Mouse (Mus musculus) heart, embryonic 10.5 days (tissue): ENCODE results near the gene Dzip3. TPM values are rescaled to one million over a fixed set of nuclear protein-coding genes. Genes with fewer than 3 reads are reported as not detected.

Experiments
- DNase-seq: peaks from one replicate; pipeline ENCODE4 v3.0.0-alpha.2; 2017; ENCODE audit warnings: low spot score
- H3K27ac ChIP-seq: fragments of 300-500 bp; sonication (generic); 2 replicates; pipeline ENCODE4 v1.5.1; 2016; ENCODE audit warnings: mild to moderate bottlenecking
- H3K27me3 ChIP-seq: fragments of 300-500 bp; sonication (generic); 2 replicates; pipeline ENCODE4 v1.6.1; 2016; ENCODE audit warnings: mild to moderate bottlenecking; ENCODE audit not compliant: poor library complexity, insufficient read depth, severe bottlenecking
- H3K36me3 ChIP-seq: fragments of 300-500 bp; sonication (generic); 2 replicates; pipeline ENCODE4 v1.6.1; 2016; ENCODE audit warnings: mild to moderate bottlenecking, moderate library complexity
- H3K4me1 ChIP-seq: fragments of 300-500 bp; sonication (generic); 2 replicates; pipeline ENCODE4 v1.6.1; 2016; ENCODE audit warnings: mild to moderate bottlenecking
- H3K4me3 ChIP-seq: fragments of 300-500 bp; sonication (generic); 2 replicates; pipeline ENCODE4 v1.5.1; 2016; ENCODE audit warnings: mild to moderate bottlenecking, moderate library complexity
- H3K9me3 ChIP-seq: fragments of 300-500 bp; sonication (generic); 2 replicates; pipeline ENCODE4 v1.6.1; 2016; ENCODE audit warnings: mild to moderate bottlenecking, moderate library complexity
- WGBS: fragments of 180-500 bp; shearing (Covaris S2); methylation state at CpG from one replicate; pipeline ENCODE4 v1.1.7; 2016; 5-methylcytosine and 5-hydroxymethylcytosine counted together
- polyA plus RNA-seq: library from polyadenylated mRNA; unstranded; fragments of >200 nt; fragmentation: Nextera tagmentation; extraction: Ambion mirVana; gene quantifications from 2 replicates; pipeline ENCODE4 v1.2.1, GENCODE M21; 2016

The Dzip3 gene
- polyA plus RNA-seq, 1 experiment from 2014 or later, result 26.3 TPM

DNA sequence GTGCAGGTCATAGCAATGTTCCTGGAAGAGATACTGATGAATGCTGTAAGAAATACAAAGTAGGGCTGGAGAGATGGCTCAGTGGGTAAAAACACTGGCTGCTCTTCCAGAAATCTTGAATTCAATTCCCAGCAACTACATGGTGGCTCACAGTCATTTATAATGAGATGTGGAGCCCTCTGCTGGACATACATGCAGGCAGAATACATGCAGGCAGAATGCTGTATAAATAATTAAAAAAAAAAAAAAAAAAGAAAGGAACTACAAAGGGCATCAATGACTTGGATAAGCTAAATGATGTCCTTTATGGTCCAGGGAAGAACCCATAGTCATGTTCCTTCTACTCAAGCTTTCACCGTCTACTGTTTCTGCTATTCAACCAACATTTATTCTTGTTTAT lies 20.4 kb downstream of the Dzip3 start:
- Histone ChIP-seq H3K4me1 (no peaks in the 10 kb centered on the region), H3K36me3 (peaks cover 38% of the 10 kb centered on the region), H3K9me3 (no peaks in the 10 kb centered on the region), H3K27ac (no peak overlapping the region), H3K27me3 (no peaks in the 10 kb centered on the region), H3K4me3 (no peak overlapping the region)
- DNase-seq, result no peak
- 90% methylated on average over 1 of the region's 1 CpGs for WGBS

DNA sequence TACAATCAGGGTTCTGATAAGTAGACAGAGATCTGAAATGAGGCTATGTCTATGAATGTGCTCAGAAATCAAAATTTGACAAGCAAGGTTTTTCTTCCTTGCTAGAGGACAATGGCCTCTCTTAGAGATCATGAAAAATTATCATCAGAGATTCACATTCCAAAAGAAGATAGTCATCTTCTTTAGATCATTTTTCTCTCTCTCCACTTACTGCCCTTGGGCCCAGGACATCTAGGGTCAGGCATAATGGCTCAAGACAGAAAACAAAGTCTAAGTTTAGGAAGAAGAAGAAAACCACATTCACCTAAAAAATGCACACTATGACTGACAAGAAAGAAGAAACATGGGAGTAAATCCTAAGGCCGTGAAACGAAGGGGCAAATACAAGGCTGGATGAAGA lies 21.0 kb downstream of the Dzip3 start:
- no peak for DNase-seq
- Histone ChIP-seq H3K36me3 (peaks cover 33% of the 10 kb centered on the region), H3K27ac (no peak overlapping the region), H3K4me1 (no peaks in the 10 kb centered on the region), H3K27me3 (no peaks in the 10 kb centered on the region), H3K4me3 (no peak overlapping the region), H3K9me3 (no peaks in the 10 kb centered on the region)
- 92% methylated on average over 2 of the region's 2 CpGs for WGBS

DNA sequence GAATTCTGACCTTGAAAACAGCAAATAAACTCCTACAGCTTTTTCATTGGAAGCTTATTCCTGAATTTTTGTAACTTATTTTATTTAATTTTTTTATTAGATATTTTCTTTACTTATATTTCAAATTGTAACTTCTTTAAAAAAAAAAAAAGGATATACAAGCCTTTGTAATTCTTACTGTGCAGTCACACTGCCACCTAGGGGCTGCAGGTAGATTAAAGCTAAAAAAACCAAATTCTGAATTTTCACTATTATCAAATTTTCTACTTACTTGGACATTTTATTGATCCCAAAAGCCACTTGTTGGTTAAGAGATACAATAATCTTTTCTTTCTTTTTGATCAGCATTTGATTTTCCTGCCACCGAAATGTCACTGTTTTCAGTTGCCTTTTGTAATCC lies 52.2 kb downstream of the Dzip3 start:
- WGBS, result 79% methylated on average over 1 of the region's 1 CpGs
- Histone ChIP-seq H3K9me3 (no peaks in the 10 kb centered on the region), H3K27ac (no peak overlapping the region), H3K4me1 (no peaks in the 10 kb centered on the region), H3K27me3 (no peaks in the 10 kb centered on the region), H3K4me3 (no peak overlapping the region), H3K36me3 (peaks cover 37% of the 10 kb centered on the region)
- no peak for DNase-seq

DNA sequence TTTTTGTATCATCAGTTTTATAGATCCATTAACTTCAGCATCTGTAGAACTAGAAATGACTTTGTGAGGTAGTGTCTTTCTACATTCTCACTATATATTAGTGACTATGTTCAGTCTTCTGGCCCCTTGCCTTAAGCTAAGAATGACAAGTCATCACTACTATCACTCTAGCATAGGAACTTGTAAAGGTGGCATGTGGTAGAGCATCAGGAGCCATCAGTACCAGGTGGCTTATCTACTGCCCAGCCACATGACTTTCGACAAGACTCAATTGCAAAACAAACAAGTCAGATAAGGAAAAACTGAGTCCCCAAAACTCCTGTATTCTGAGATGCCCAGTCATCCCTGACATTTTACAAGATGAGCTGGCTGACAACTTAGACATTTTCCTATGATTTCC lies 70.2 kb downstream of the Dzip3 start:
- no peak overlapping the region for H3K27ac ChIP-seq
- peaks cover 58% of the 10 kb centered on the region for H3K36me3 ChIP-seq
- H3K9me3 ChIP-seq, result no peaks in the 10 kb centered on the region
- H3K27me3 ChIP-seq, result no peaks in the 10 kb centered on the region
- H3K4me1 ChIP-seq, result no peaks in the 10 kb centered on the region
- WGBS, result 50% methylated on average over 1 of the region's 1 CpGs
- no peak for DNase-seq
- H3K4me3 ChIP-seq, result no peak overlapping the region

DNA sequence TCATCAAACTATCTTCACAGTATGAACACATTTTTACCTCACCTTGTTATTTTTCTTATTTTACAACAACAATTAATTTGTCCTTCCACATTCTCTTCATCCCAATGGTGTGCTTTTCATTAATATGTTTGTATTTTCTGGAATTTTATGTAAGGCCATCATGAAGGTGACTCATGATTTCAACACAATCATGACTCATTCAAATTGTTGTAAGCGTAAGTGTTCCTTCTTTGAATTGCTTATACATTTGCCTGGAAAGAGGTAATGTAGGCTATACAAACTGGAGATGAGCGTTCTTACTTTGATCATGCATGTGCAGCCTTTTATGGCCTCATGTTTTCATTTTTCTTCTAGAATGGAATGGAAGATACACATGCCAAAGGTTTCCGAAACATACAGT lies 80.8 kb downstream of the Dzip3 start:
- DNase-seq, result no peak
- Histone ChIP-seq H3K9me3 (no peaks in the 10 kb centered on the region), H3K36me3 (no peaks in the 10 kb centered on the region), H3K4me1 (no peaks in the 10 kb centered on the region), H3K27ac (no peak overlapping the region), H3K27me3 (no peaks in the 10 kb centered on the region), H3K4me3 (no peak overlapping the region)
- WGBS, result 89% methylated on average over 3 of the region's 3 CpGs

DNA sequence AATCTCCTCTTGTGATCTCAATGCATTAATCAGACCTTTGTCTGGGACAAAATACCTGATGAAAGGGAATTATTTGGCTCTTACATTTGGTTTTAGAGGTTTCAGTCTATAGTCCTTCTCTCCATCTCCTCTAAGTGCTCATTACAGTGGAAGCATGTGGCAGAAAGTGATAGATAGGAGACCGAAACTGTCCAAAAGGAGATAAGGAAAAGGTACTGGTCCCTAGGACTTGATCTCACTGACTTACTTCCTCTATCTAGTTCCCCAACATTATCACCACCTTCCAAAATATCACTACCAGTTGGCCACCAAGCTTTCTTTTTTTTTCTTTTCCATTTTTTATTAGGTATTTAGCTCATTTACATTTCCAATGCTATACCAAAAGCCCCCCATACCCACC lies 82.8 kb downstream of the Dzip3 start:
- no peak overlapping the region for H3K27ac ChIP-seq
- H3K27me3 ChIP-seq, result no peaks in the 10 kb centered on the region
- no peaks in the 10 kb centered on the region for H3K9me3 ChIP-seq
- H3K4me3 ChIP-seq, result no peak overlapping the region
- whole genome bisulfite sequencing, result 83% methylated on average over 1 of the region's 1 CpGs
- no peaks in the 10 kb centered on the region for H3K4me1 ChIP-seq
- no peak for DNase-seq
- no peaks in the 10 kb centered on the region for H3K36me3 ChIP-seq

DNA sequence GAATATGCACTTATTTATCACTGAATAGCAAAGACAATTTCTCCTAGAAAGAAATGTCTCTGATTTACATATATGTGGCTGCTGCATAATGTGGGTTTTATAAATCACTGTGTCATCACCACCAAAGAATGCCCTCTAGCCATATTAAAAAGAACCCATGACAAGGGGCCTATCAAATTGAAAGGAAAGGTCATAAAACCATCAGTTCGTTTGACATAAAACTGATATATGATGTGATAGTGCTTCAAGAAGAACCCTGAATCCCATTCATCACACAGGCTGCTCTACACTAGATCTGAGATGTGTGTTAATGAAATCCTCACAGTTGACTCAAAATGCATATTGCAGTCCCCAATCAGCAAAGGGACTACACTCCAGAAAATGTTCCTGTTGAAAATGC lies 94.1 kb downstream of the Dzip3 start:
- no peak for DNase-seq
- H3K4me3 ChIP-seq, result no peak overlapping the region
- 76% methylated on average over 1 of the region's 1 CpGs for WGBS
- no peaks in the 10 kb centered on the region for H3K27me3 ChIP-seq
- no peaks in the 10 kb centered on the region for H3K36me3 ChIP-seq
- H3K4me1 ChIP-seq, result no peaks in the 10 kb centered on the region
- H3K27ac ChIP-seq, result no peak overlapping the region
- 0 out of 2 replicates have a peak, but pooled peaks cover 2% of the 10 kb centered on the region for H3K9me3 ChIP-seq

DNA sequence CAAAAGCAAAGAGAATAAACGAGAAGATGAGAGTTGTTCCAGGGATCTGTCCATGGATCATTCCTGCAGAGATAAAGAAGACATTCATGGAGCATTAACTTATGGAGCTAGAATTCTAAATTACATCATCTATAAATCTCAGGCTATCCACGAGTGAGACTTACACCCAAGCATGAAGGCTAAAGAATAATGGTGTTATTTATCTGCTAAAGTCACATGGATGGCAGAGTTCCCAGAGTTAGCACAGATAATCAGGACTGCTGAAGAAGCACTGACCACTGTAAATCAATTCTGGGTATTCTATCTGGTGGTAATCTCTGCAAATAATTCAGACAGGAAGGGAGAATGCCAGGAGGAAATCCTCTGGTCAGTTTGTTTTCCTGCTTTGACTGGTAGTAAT lies 103.2 kb downstream of the Dzip3 start:
- Histone ChIP-seq H3K9me3 (no peaks in the 10 kb centered on the region), H3K27ac (no peak overlapping the region), H3K36me3 (no peaks in the 10 kb centered on the region), H3K4me1 (no peaks in the 10 kb centered on the region), H3K27me3 (no peaks in the 10 kb centered on the region), H3K4me3 (no peak overlapping the region)
- WGBS, result 55% methylated on average over 2 of the region's 2 CpGs
- no peak for DNase-seq

Other genes starting within 250 kb of the Dzip3 start
- gene Trat1, start 222.1 kb downstream of the Dzip3 start, polyA plus RNA-seq, result not detected in 2 replicates
- not detected in 2 replicates for gene Retnlb, start 177.3 kb downstream of the Dzip3 start, polyA plus RNA-seq
- gene Retnla, start 151.6 kb downstream of the Dzip3 start, polyA plus RNA-seq, result not detected in 2 replicates
- not detected in 2 replicates for gene Retnlg, start 121.5 kb downstream of the Dzip3 start, polyA plus RNA-seq
- gene Cip2a, start within 50 bp of the Dzip3 start, polyA plus RNA-seq, result 30.4 and 31.8 TPM in 2 replicates
- gene Myh15, start 63.3 kb upstream of the Dzip3 start, polyA plus RNA-seq, result 0.02 TPM in 1 of 2 replicates, not detected in the other